Mouse (Mus musculus) forebrain, embryonic 16.5 days (tissue): ENCODE results near the gene Hnf4a. TPM values are rescaled to one million over a fixed set of nuclear protein-coding genes. Genes with fewer than 3 reads are reported as not detected.

Source experiments
- ATAC-seq: fragments of 200-750 bp; cut with Nextera tagmentation; 2 replicates; pipeline ENCODE4 v1.8.0; 2017; ENCODE audit warnings: mild to moderate bottlenecking, moderate library complexity
- H3K27ac ChIP-seq: fragments of 300-500 bp; sonication (generic); 2 replicates; pipeline ENCODE4 v1.5.1; 2014; ENCODE audit warnings: low read length, control low read depth
- H3K27me3 ChIP-seq: fragments of 300-500 bp; sonication (generic); replicated peaks from 2 replicates; pipeline ENCODE4 v1.6.1; 2014; ENCODE audit warnings: low read length; ENCODE audit not compliant: control insufficient read depth, insufficient read depth
- H3K36me3 ChIP-seq: fragments of 300-500 bp; sonication (generic); 2 replicates; pipeline ENCODE4 v1.6.1; 2014; ENCODE audit not compliant: control insufficient read depth, insufficient read depth
- H3K4me1 ChIP-seq: fragments of 300-500 bp; sonication (generic); replicated peaks from 2 replicates; pipeline ENCODE4 v1.6.1; 2014; ENCODE audit warnings: low read length; ENCODE audit not compliant: control insufficient read depth, insufficient read depth
- H3K4me2 ChIP-seq: fragments of 300-500 bp; sonication (generic); 2 replicates; pipeline ENCODE4 v1.6.1; 2014; ENCODE audit warnings: mild to moderate bottlenecking, low read length, control low read depth
- H3K4me3 ChIP-seq: fragments of 300-500 bp; sonication (generic); replicated peaks from 2 replicates; pipeline ENCODE4 v1.5.1; 2014; ENCODE audit warnings: mild to moderate bottlenecking, low read length, control low read depth
- H3K9ac ChIP-seq: fragments of 300-500 bp; sonication (generic); replicated peaks from 2 replicates; pipeline ENCODE4 v1.6.1; 2014; ENCODE audit warnings: low read depth, low read length, control low read depth
- H3K9me3 ChIP-seq: fragments of 300-500 bp; sonication (generic); 2 replicates; pipeline ENCODE4 v1.6.1; 2016; ENCODE audit warnings: low read length; ENCODE audit not compliant: control insufficient read depth
- WGBS: fragments of 180-500 bp; shearing (Covaris S2); extraction: QIAGEN DNeasy Blood & Tissue Kit; methylation state at CpG from one replicate; pipeline ENCODE4 v1.1.7; 2014; 5-methylcytosine and 5-hydroxymethylcytosine counted together
- polyA plus RNA-seq: library from polyadenylated mRNA; unstranded; fragments of >200 nt; fragmentation: Nextera tagmentation; extraction: Ambion mirVana; gene quantifications from 2 replicates; pipeline ENCODE4 v1.2.1, GENCODE M21; 2015

The Hnf4a gene
- polyA plus RNA-seq, 1 experiment from 2014 or later = 0.08 TPM

GRCm38 (mm10) chr2:163554425-163554982 lies 47.9 kb downstream of the Hnf4a start:
- Histone ChIP-seq H3K4me2 (no peak overlapping the region), H3K27me3 (no peaks in the 10 kb centered on the region), H3K4me1 (no peaks in the 10 kb centered on the region), H3K27ac (no peak overlapping the region), H3K9ac (no peak overlapping the region), H3K36me3 (no peaks in the 10 kb centered on the region), H3K9me3 (no peaks in the 10 kb centered on the region), H3K4me3 (no peak overlapping the region)
- WGBS = 79% methylated on average over 4 of the region's 4 CpGs
- no peak for ATAC-seq

- Histone ChIP-seq H3K36me3 (no peaks in the 10 kb centered on the region), H3K4me1 (no peaks in the 10 kb centered on the region), H3K27ac (no peak overlapping the region), H3K9me3 (no peaks in the 10 kb centered on the region), H3K27me3 (no peaks in the 10 kb centered on the region), H3K4me3 (no peak overlapping the region), H3K9ac (no peak overlapping the region), H3K4me2 (no peak overlapping the region)
- WGBS = 76% methylated on average over 6 of the region's 6 CpGs
- ATAC-seq = no peak
Measured at GRCm38 (mm10) chr2:163554996-163555395, 48.4 kb downstream of the Hnf4a start.

GRCm38 (mm10) chr2:163555417-163555816 lies 48.8 kb downstream of the Hnf4a start:
- H3K4me3 ChIP-seq = no peak overlapping the region
- no peaks in the 10 kb centered on the region for H3K4me1 ChIP-seq
- H3K9me3 ChIP-seq = no peaks in the 10 kb centered on the region
- H3K36me3 ChIP-seq = no peaks in the 10 kb centered on the region
- H3K4me2 ChIP-seq = no peak overlapping the region
- no peaks in the 10 kb centered on the region for H3K27me3 ChIP-seq
- no peak overlapping the region for H3K9ac ChIP-seq
- WGBS = 81% methylated on average over 13 of the region's 13 CpGs
- ATAC-seq = no peak
- no peak overlapping the region for H3K27ac ChIP-seq

- ATAC-seq = no peak
- H3K9me3 ChIP-seq = no peaks in the 10 kb centered on the region
- no peak overlapping the region for H3K27ac ChIP-seq
- H3K4me1 ChIP-seq = no peaks in the 10 kb centered on the region
- H3K4me3 ChIP-seq = no peak overlapping the region
- 77% methylated on average over 1 of the region's 1 CpGs for WGBS
- no peaks in the 10 kb centered on the region for H3K27me3 ChIP-seq
- no peak overlapping the region for H3K4me2 ChIP-seq
- H3K36me3 ChIP-seq = no peaks in the 10 kb centered on the region
- H3K9ac ChIP-seq = no peak overlapping the region
Measured at GRCm38 (mm10) chr2:163558548-163558947, 51.9 kb downstream of the Hnf4a start.

GRCm38 (mm10) chr2:163559236-163559635 lies 52.6 kb downstream of the Hnf4a start:
- ATAC-seq = no peak
- H3K9me3 ChIP-seq = no peaks in the 10 kb centered on the region
- no peak overlapping the region for H3K9ac ChIP-seq
- no peaks in the 10 kb centered on the region for H3K4me1 ChIP-seq
- no peak overlapping the region for H3K4me3 ChIP-seq
- no peak overlapping the region for H3K4me2 ChIP-seq
- 87% methylated on average over 5 of the region's 5 CpGs for WGBS
- H3K36me3 ChIP-seq = no peaks in the 10 kb centered on the region
- no peak overlapping the region for H3K27ac ChIP-seq
- H3K27me3 ChIP-seq = no peaks in the 10 kb centered on the region

GRCm38 (mm10) chr2:163560247-163560646 lies 53.6 kb downstream of the Hnf4a start:
- Histone ChIP-seq H3K9me3 (no peaks in the 10 kb centered on the region), H3K4me2 (no peak overlapping the region), H3K4me1 (no peaks in the 10 kb centered on the region), H3K36me3 (no peaks in the 10 kb centered on the region), H3K9ac (no peak overlapping the region), H3K4me3 (no peak overlapping the region), H3K27ac (no peak overlapping the region), H3K27me3 (no peaks in the 10 kb centered on the region)
- ATAC-seq = no peak
- WGBS = 83% methylated on average over 3 of the region's 3 CpGs

GRCm38 (mm10) chr2:163561258-163561948 lies 54.8 kb downstream of the Hnf4a start:
- ATAC-seq = no peak
- H3K4me3 ChIP-seq = no peak overlapping the region
- H3K4me2 ChIP-seq = no peak overlapping the region
- no peaks in the 10 kb centered on the region for H3K27me3 ChIP-seq
- no peaks in the 10 kb centered on the region for H3K9me3 ChIP-seq
- no peak overlapping the region for H3K27ac ChIP-seq
- no peaks in the 10 kb centered on the region for H3K4me1 ChIP-seq
- WGBS = 73% methylated on average over 13 of the region's 13 CpGs
- no peak overlapping the region for H3K9ac ChIP-seq
- H3K36me3 ChIP-seq = no peaks in the 10 kb centered on the region

- H3K4me3 ChIP-seq = no peak overlapping the region
- no peaks in the 10 kb centered on the region for H3K36me3 ChIP-seq
- WGBS = 29% methylated on average over 8 of the region's 8 CpGs
- H3K27ac ChIP-seq = no peak overlapping the region
- ATAC-seq = no peak
- no peaks in the 10 kb centered on the region for H3K9me3 ChIP-seq
- H3K9ac ChIP-seq = no peak overlapping the region
- no peaks in the 10 kb centered on the region for H3K4me1 ChIP-seq
- no peak overlapping the region for H3K4me2 ChIP-seq
- no peaks in the 10 kb centered on the region for H3K27me3 ChIP-seq
Measured at GRCm38 (mm10) chr2:163564646-163565045, 58.0 kb downstream of the Hnf4a start.

- Histone ChIP-seq H3K27ac (no peak overlapping the region), H3K4me2 (no peak overlapping the region), H3K9me3 (no peaks in the 10 kb centered on the region), H3K9ac (no peak overlapping the region), H3K36me3 (no peaks in the 10 kb centered on the region), H3K27me3 (no peaks in the 10 kb centered on the region), H3K4me3 (no peak overlapping the region), H3K4me1 (no peaks in the 10 kb centered on the region)
- ATAC-seq = no peak
- WGBS = 79% methylated on average over 3 of the region's 3 CpGs
Measured at GRCm38 (mm10) chr2:163574321-163574720, 67.7 kb downstream of the Hnf4a start.
